Mouse (Mus musculus) CH12.LX (cell line): ENCODE results near the gene Lmo1. TPM values are rescaled to one million over a fixed set of nuclear protein-coding genes. Genes with fewer than 3 reads are reported as not detected.

ENCODE experiments used
- DNase-seq: peaks from one replicate; pipeline ENCODE4 v3.0.0-alpha.2; 2013; ENCODE audit errors: extremely low read depth
- H3K27ac ChIP-seq: 2 replicates; pipeline ENCODE4 v1.5.1; 2012; ENCODE audit warnings: low read depth, mild to moderate bottlenecking, control low read depth, moderate library complexity; ENCODE audit not compliant: insufficient read depth
- H3K27me3 ChIP-seq: replicated peaks from 2 replicates; pipeline ENCODE3; 2012; ENCODE audit warnings: inconsistent platforms
- H3K36me3 ChIP-seq, 2 experiments: replicated peaks in 1 of 2; 2 replicates each; pipeline versions ENCODE3 to v1.6.1; 2012; ENCODE audit warnings: inconsistent platforms in 1 of 2, low read length in 1 of 2, mild to moderate bottlenecking in 1 of 2, mixed read lengths in 1 of 2, moderate library complexity in 1 of 2; ENCODE audit not compliant: control insufficient read depth in 1 of 2, insufficient read depth in 1 of 2
- H3K4me1 ChIP-seq, 2 experiments: 2 replicates each; pipeline ENCODE4 v1.6.1; 2012; ENCODE audit warnings: inconsistent platforms in 1 of 2, moderate library complexity in 1 of 2; ENCODE audit not compliant: insufficient read depth in 2 of 2, control insufficient read depth in 1 of 2
- H3K4me2 ChIP-seq: 2 replicates; pipeline ENCODE4 v1.6.1; 2012; ENCODE audit warnings: low read depth, mild to moderate bottlenecking, control low read depth; ENCODE audit not compliant: poor library complexity, insufficient read depth, severe bottlenecking
- H3K4me3 ChIP-seq, 3 experiments: fragments of 150-350 bp in 1 of 3; sonication (generic) in 1 of 3; replicated peaks in 1 of 3; 2 replicates each; pipeline versions ENCODE3 to v1.5.1; 2011 to 2012; ENCODE audit warnings: low read depth in 2 of 3, low read length in 2 of 3, mild to moderate bottlenecking in 2 of 3, moderate library complexity in 2 of 3, control low read depth in 1 of 3, improper control_type of control experiment in 1 of 3, inconsistent platforms in 1 of 3, mixed read lengths in 1 of 3; ENCODE audit not compliant: poor library complexity in 1 of 3
- H3K79me2 ChIP-seq: replicated peaks from 2 replicates; pipeline ENCODE4 v1.6.1; 2012; ENCODE audit warnings: mild to moderate bottlenecking, moderate library complexity; ENCODE audit not compliant: control insufficient read depth, poor library complexity, insufficient read depth, severe bottlenecking; ENCODE audit errors: extremely low read depth
- H3K9ac ChIP-seq: 2 replicates; pipeline ENCODE4 v1.6.1; 2012; ENCODE audit warnings: low read depth, mild to moderate bottlenecking, control low read depth, moderate library complexity; ENCODE audit not compliant: insufficient read depth
- H3K9me3 ChIP-seq: replicated peaks from 2 replicates; pipeline ENCODE3; 2012; ENCODE audit warnings: low read length, inconsistent platforms, mixed read lengths
- CHD1 ChIP-seq: IDR thresholded peaks from 2 replicates; pipeline ENCODE4 v1.6.1; 2012; ENCODE audit warnings: low read depth, low read length, improper control_type of control experiment, inconsistent platforms
- CHD2 ChIP-seq: IDR thresholded peaks from 2 replicates; pipeline ENCODE4 v1.6.1; 2011; ENCODE audit warnings: low read length, improper control_type of control experiment
- CTCF ChIP-seq, 2 experiments: IDR thresholded peaks in 1 of 2; conservative IDR thresholded peaks in 1 of 2; 2 replicates each; pipeline ENCODE4 v1.5.1; 2011 to 2012; ENCODE audit warnings: low read depth in 2 of 2, low read length in 2 of 2, improper control_type of control experiment in 1 of 2, inconsistent platforms in 1 of 2, mild to moderate bottlenecking in 1 of 2, moderate library complexity in 1 of 2
- EP300 ChIP-seq: IDR thresholded peaks from 2 replicates; pipeline ENCODE4 v1.6.1; 2011; ENCODE audit warnings: low read length, improper control_type of control experiment
- ETS1 ChIP-seq: conservative IDR thresholded peaks from 2 replicates; pipeline ENCODE4 v1.6.1; 2012; ENCODE audit warnings: low read depth, mild to moderate bottlenecking, inconsistent platforms, low read length, improper control_type of control experiment, moderate library complexity
- HCFC1 ChIP-seq: IDR thresholded peaks from 2 replicates; pipeline ENCODE4 v1.6.1; 2012; ENCODE audit warnings: low read depth, mild to moderate bottlenecking, inconsistent platforms, low read length, improper control_type of control experiment
- IRF4 ChIP-seq: IDR thresholded peaks from 2 replicates; pipeline ENCODE4 v1.6.1; 2014; ENCODE audit warnings: low read depth, mild to moderate bottlenecking, inconsistent platforms, low read length, improper control_type of control experiment
- JUND ChIP-seq: conservative IDR thresholded peaks from 2 replicates; pipeline ENCODE4 v1.6.1; 2011; ENCODE audit warnings: low read depth, low read length, improper control_type of control experiment
- KAT2A ChIP-seq: IDR thresholded peaks from 2 replicates; pipeline ENCODE4 v1.6.1; 2012; ENCODE audit warnings: low read length, improper control_type of control experiment, inconsistent platforms; ENCODE audit not compliant: insufficient replicate concordance
- MYC ChIP-seq: IDR thresholded peaks from 2 replicates; pipeline ENCODE4 v1.6.1; 2011; ENCODE audit warnings: low read depth, mild to moderate bottlenecking, improper control_type of control experiment, low read length
- NELFE ChIP-seq: IDR thresholded peaks from 2 replicates; pipeline ENCODE4 v1.6.1; 2011; ENCODE audit warnings: low read depth, low read length, improper control_type of control experiment
- RAD21 ChIP-seq: IDR thresholded peaks from 2 replicates; pipeline ENCODE4 v1.6.1; 2011; ENCODE audit warnings: low read depth, mild to moderate bottlenecking, low read length, improper control_type of control experiment, moderate library complexity
- SMC3 ChIP-seq: IDR thresholded peaks from 2 replicates; pipeline ENCODE4 v1.6.1; 2011; ENCODE audit warnings: low read depth, low read length, improper control_type of control experiment
- TBP ChIP-seq: conservative IDR thresholded peaks from 2 replicates; pipeline ENCODE4 v1.6.1; 2011; ENCODE audit warnings: low read depth, low read length, improper control_type of control experiment
- USF1 ChIP-seq: IDR thresholded peaks from 2 replicates; pipeline ENCODE4 v1.6.1; 2014; ENCODE audit warnings: low read depth, mild to moderate bottlenecking, inconsistent platforms, low read length, improper control_type of control experiment
- ZC3H11A ChIP-seq: IDR thresholded peaks from 2 replicates; pipeline ENCODE4 v1.6.1; 2012; ENCODE audit warnings: low read depth, mild to moderate bottlenecking, inconsistent platforms, low read length, improper control_type of control experiment
- ZKSCAN1 ChIP-seq: IDR thresholded peaks from 2 replicates; pipeline ENCODE4 v1.6.1; 2012; ENCODE audit warnings: low read depth, inconsistent platforms, low read length, improper control_type of control experiment, borderline replicate concordance
- ZMIZ1 ChIP-seq: IDR thresholded peaks from 2 replicates; pipeline ENCODE4 v1.6.1; 2012; ENCODE audit warnings: low read depth, mild to moderate bottlenecking, inconsistent platforms, low read length, improper control_type of control experiment
- dilution Hi-C: fragments of 300-500 bp; cut with MboI; formaldehyde crosslinking; loops from 2 replicates; pipeline ENCODE4 v1.14.3; 2020; ENCODE audit warnings: low sequenced_read_pairs; ENCODE audit not compliant: extremely low pct_unique_long_range_greater_than_20kb, extremely low pct_ligation_motif_present
- in situ Hi-C: fragments of 300-500 bp; cut with MboI; formaldehyde crosslinking; loops from 3 replicates; pipeline ENCODE4 v1.14.3; 2019; ENCODE audit warnings: low sequenced_read_pairs, low pct_ligation_motif_present, low pct_unique_long_range_greater_than_20kb, mixed read lengths
- polyA plus RNA-seq: library from polyadenylated mRNA; unstranded; fragments of >175 nt; gene quantifications from 2 replicates; pipeline ENCODE4 v1.2.1, GENCODE M21; 2012; ENCODE audit warnings: low read depth; ENCODE audit not compliant: insufficient read length
- total RNA-seq, 2 experiments: library from RNA; depleted of rRNA; stranded (reverse); fragments of 300-350 nt in 1 of 2; fragments of >200 nt in 1 of 2; gene quantifications; 2 replicates each; pipeline ENCODE4 v1.2.3; 2012 to 2014

The Lmo1 gene
- total and polyA plus RNA-seq, 3 experiments = 0.30 TPM; not detected in 2

GRCm38 (mm10) chr7:109141753-109142152, 33.3 kb downstream of the Lmo1 start:
- Histone ChIP-seq H3K4me2 (no peak overlapping the region), H3K27me3 (peaks cover 88% of the 10 kb centered on the region), H3K4me3 (no peak overlapping the region)
- in situ Hi-C loops = no loop called here
- no peak for DNase-seq
- TF ChIP-seq JUND (no peak), TBP (no peak), RAD21 (no peak), ZMIZ1 (no peak)
- TF ChIP-seq, all 38 proteins: peak for 0
- Histone ChIP-seq H3K79me2 (no peaks in the 10 kb centered on the region), H3K4me1 (no peaks in the 10 kb centered on the region), H3K36me3 (no peaks in the 10 kb centered on the region), H3K9ac (no peak overlapping the region), H3K27ac (no peak overlapping the region), H3K9me3 (no peaks in the 10 kb centered on the region)
- dilution Hi-C loops = no loop called here

GRCm38 (mm10) chr7:109141054-109141453, 34.0 kb downstream of the Lmo1 start:
- TF ChIP-seq USF1 = no peak
- no peak for TF ChIP-seq EP300
- TF ChIP-seq ETS1 = no peak
- TF ChIP-seq CHD2 = no peak
- TF ChIP-seq IRF4 = no peak
- no peak for TF ChIP-seq CHD1
- TF ChIP-seq NELFE = no peak
- TF ChIP-seq ZKSCAN1 = no peak
- no peak for TF ChIP-seq ZMIZ1
- no peak for TF ChIP-seq HCFC1
- TF ChIP-seq KAT2A = no peak
- TF ChIP-seq, all 38 proteins: peak for 0
- no peaks in the 10 kb centered on the region for H3K9me3 ChIP-seq
- H3K79me2 ChIP-seq = no peaks in the 10 kb centered on the region
- no peaks in the 10 kb centered on the region for H3K36me3 ChIP-seq
- DNase-seq = no peak
- H3K4me2 ChIP-seq = no peak overlapping the region
- no peak overlapping the region for H3K27ac ChIP-seq
- dilution Hi-C loops = no loop called here
- H3K9ac ChIP-seq = no peak overlapping the region
- in situ Hi-C loops = no loop called here
- peaks cover 88% of the 10 kb centered on the region for H3K27me3 ChIP-seq
- no peaks in the 10 kb centered on the region for H3K4me1 ChIP-seq
- no peak overlapping the region for H3K4me3 ChIP-seq

GRCm38 (mm10) chr7:109139405-109139804, 35.6 kb downstream of the Lmo1 start:
- H3K9ac ChIP-seq = no peak overlapping the region
- H3K27me3 ChIP-seq = peaks cover 83% of the 10 kb centered on the region
- H3K9me3 ChIP-seq = no peaks in the 10 kb centered on the region
- H3K36me3 ChIP-seq = no peaks in the 10 kb centered on the region
- peak; percentile 51; the same call in 1 of the 2 replicates for TF ChIP-seq ZC3H11A
- no peak for TF ChIP-seq ZKSCAN1
- TF ChIP-seq MYC = no peak
- peak; percentile 89 for TF ChIP-seq RAD21
- peak; percentile 91 for TF ChIP-seq SMC3
- peak; percentile 44; the same call in 1 of the 2 replicates for TF ChIP-seq NELFE
- peak; percentile 77 to 99 for TF ChIP-seq CTCF (conservative IDR thresholded peaks at IDR 0.05 in 1 of 2, IDR thresholded peaks at IDR 0.05 in 1 of 2; ENCODE audit: low read depth in 2 of 2, low read length in 2 of 2)
- H3K4me1 ChIP-seq = no peaks in the 10 kb centered on the region
- DNase-seq = peak; percentile 75
- dilution Hi-C loops (no loop called here), in situ Hi-C loops (loop anchor here (10.0 kb wide), 1 partner anchor 285 kb away; no protein-coding TSS in a partner anchor)
- H3K79me2 ChIP-seq = no peaks in the 10 kb centered on the region
- no peak overlapping the region for H3K4me2 ChIP-seq
- no peak overlapping the region for H3K27ac ChIP-seq
- no peak overlapping the region for H3K4me3 ChIP-seq
